Mouse (Mus musculus): ENCODE measurements around the gene Gm8126. TPM values are rescaled to one million over a fixed set of nuclear protein-coding genes. Genes with fewer than 3 reads are reported as not detected.
"Not testable (repeated sequence)": the region's sequence is repeated elsewhere in the genome, so short reads cannot be mapped to it uniquely, and the experiment has no call there.

Gene Gm8126
- not detected in 2 replicates for polyA plus RNA-seq (2014; fragmentation: Nextera tagmentation; extraction: Ambion mirVana)

GRCm38 (mm10) chr14:43258349-43258748 lies at the start of gene Gm8126:
Gene Gm8126, plus strand, starts transcription at chr14:43258649.
- WGBS: 84% methylated on average over 3 of the region's 4 CpGs
- H3K9ac ChIP-seq (ENCODE audit: low read length); H3K4me1 ChIP-seq (ENCODE audit: control insufficient read depth in 2 of 2, insufficient read depth in 2 of 2, low read length in 2 of 2); H3K4me2 ChIP-seq (ENCODE audit: low read length); H3K36me3 ChIP-seq (ENCODE audit: control insufficient read depth, insufficient read depth, low read length); H3K27ac ChIP-seq (replicated peaks in 1 of 2; ENCODE audit: control insufficient read depth in 1 of 2, insufficient read depth in 1 of 2, low read depth in 2 of 2, low read length in 2 of 2); ATAC-seq (ENCODE audit: insufficient number of reproducible peaks, insufficient read depth, low FRiP score, low read depth); H3K9me3 ChIP-seq (ENCODE audit: control insufficient read depth, low read length); H3K27me3 ChIP-seq (ENCODE audit: control insufficient read depth, insufficient read depth, low read length); H3K4me3 ChIP-seq (ENCODE audit: control insufficient read depth in 1 of 2, insufficient read depth in 1 of 2, low read depth in 1 of 2, low read length in 2 of 2): not testable (repeated sequence)

- H3K4me1 ChIP-seq (ENCODE audit: control insufficient read depth in 2 of 2, insufficient read depth in 2 of 2, low read length in 2 of 2); H3K27me3 ChIP-seq (ENCODE audit: control insufficient read depth, insufficient read depth, low read length); H3K27ac ChIP-seq (replicated peaks in 1 of 2; ENCODE audit: control insufficient read depth in 1 of 2, insufficient read depth in 1 of 2, low read depth in 2 of 2, low read length in 2 of 2); ATAC-seq (ENCODE audit: insufficient number of reproducible peaks, insufficient read depth, low FRiP score, low read depth); H3K4me3 ChIP-seq (ENCODE audit: control insufficient read depth in 1 of 2, insufficient read depth in 1 of 2, low read depth in 1 of 2, low read length in 2 of 2); H3K9me3 ChIP-seq (ENCODE audit: control insufficient read depth, low read length); H3K36me3 ChIP-seq (ENCODE audit: control insufficient read depth, insufficient read depth, low read length); H3K4me2 ChIP-seq (ENCODE audit: low read length); H3K9ac ChIP-seq (ENCODE audit: low read length): not testable (repeated sequence)
- WGBS: 77% methylated on average over 4 of the region's 4 CpGs
Observed at GRCm38 (mm10) chr14:43235204-43235603, 23.2 kb upstream of the Gm8126 start, which contains the start of gene Gm8122. Gene Gm8122, minus strand, starts transcription at chr14:43235304.

GRCm38 (mm10) chr14:43237769-43238168 lies 20.7 kb upstream of the Gm8126 start:
- H3K9me3 ChIP-seq (ENCODE audit: control insufficient read depth, low read length); H3K9ac ChIP-seq (ENCODE audit: low read length); H3K4me1 ChIP-seq (ENCODE audit: control insufficient read depth in 2 of 2, insufficient read depth in 2 of 2, low read length in 2 of 2); ATAC-seq (ENCODE audit: insufficient number of reproducible peaks, insufficient read depth, low FRiP score, low read depth); H3K36me3 ChIP-seq (ENCODE audit: control insufficient read depth, insufficient read depth, low read length); H3K27ac ChIP-seq (replicated peaks in 1 of 2; ENCODE audit: control insufficient read depth in 1 of 2, insufficient read depth in 1 of 2, low read depth in 2 of 2, low read length in 2 of 2); H3K4me3 ChIP-seq (ENCODE audit: control insufficient read depth in 1 of 2, insufficient read depth in 1 of 2, low read depth in 1 of 2, low read length in 2 of 2); H3K4me2 ChIP-seq (ENCODE audit: low read length); H3K27me3 ChIP-seq (ENCODE audit: control insufficient read depth, insufficient read depth, low read length): not testable (repeated sequence)

- not testable (repeated sequence) for H3K4me2 ChIP-seq (ENCODE audit: low read length); H3K27me3 ChIP-seq (ENCODE audit: control insufficient read depth, insufficient read depth, low read length); H3K4me1 ChIP-seq (ENCODE audit: control insufficient read depth in 2 of 2, insufficient read depth in 2 of 2, low read length in 2 of 2); H3K36me3 ChIP-seq (ENCODE audit: control insufficient read depth, insufficient read depth, low read length); ATAC-seq (ENCODE audit: insufficient number of reproducible peaks, insufficient read depth, low FRiP score, low read depth); H3K9me3 ChIP-seq (ENCODE audit: control insufficient read depth, low read length); H3K9ac ChIP-seq (ENCODE audit: low read length); H3K27ac ChIP-seq (replicated peaks in 1 of 2; ENCODE audit: control insufficient read depth in 1 of 2, insufficient read depth in 1 of 2, low read depth in 2 of 2, low read length in 2 of 2); H3K4me3 ChIP-seq (ENCODE audit: control insufficient read depth in 1 of 2, insufficient read depth in 1 of 2, low read depth in 1 of 2, low read length in 2 of 2)
- WGBS: 14% methylated on average over 10 of the region's 12 CpGs
Observed at GRCm38 (mm10) chr14:43249611-43250170, 8.8 kb upstream of the Gm8126 start.

GRCm38 (mm10) chr14:43250549-43251253 lies 7.7 kb upstream of the Gm8126 start:
- H3K4me2 ChIP-seq (ENCODE audit: low read length); H3K4me3 ChIP-seq (ENCODE audit: control insufficient read depth in 1 of 2, insufficient read depth in 1 of 2, low read depth in 1 of 2, low read length in 2 of 2); H3K36me3 ChIP-seq (ENCODE audit: control insufficient read depth, insufficient read depth, low read length); H3K27me3 ChIP-seq (ENCODE audit: control insufficient read depth, insufficient read depth, low read length); H3K4me1 ChIP-seq (ENCODE audit: control insufficient read depth in 2 of 2, insufficient read depth in 2 of 2, low read length in 2 of 2); H3K9ac ChIP-seq (ENCODE audit: low read length); ATAC-seq (ENCODE audit: insufficient number of reproducible peaks, insufficient read depth, low FRiP score, low read depth); H3K9me3 ChIP-seq (ENCODE audit: control insufficient read depth, low read length); H3K27ac ChIP-seq (replicated peaks in 1 of 2; ENCODE audit: control insufficient read depth in 1 of 2, insufficient read depth in 1 of 2, low read depth in 2 of 2, low read length in 2 of 2): not testable (repeated sequence)
- 24% methylated on average over 5 of the region's 6 CpGs for WGBS

- H3K27ac ChIP-seq (replicated peaks in 1 of 2; ENCODE audit: control insufficient read depth in 1 of 2, insufficient read depth in 1 of 2, low read depth in 2 of 2, low read length in 2 of 2); H3K4me2 ChIP-seq (ENCODE audit: low read length); H3K9me3 ChIP-seq (ENCODE audit: control insufficient read depth, low read length); H3K9ac ChIP-seq (ENCODE audit: low read length); H3K27me3 ChIP-seq (ENCODE audit: control insufficient read depth, insufficient read depth, low read length); H3K4me3 ChIP-seq (ENCODE audit: control insufficient read depth in 1 of 2, insufficient read depth in 1 of 2, low read depth in 1 of 2, low read length in 2 of 2); ATAC-seq (ENCODE audit: insufficient number of reproducible peaks, insufficient read depth, low FRiP score, low read depth); H3K36me3 ChIP-seq (ENCODE audit: control insufficient read depth, insufficient read depth, low read length); H3K4me1 ChIP-seq (ENCODE audit: control insufficient read depth in 2 of 2, insufficient read depth in 2 of 2, low read length in 2 of 2): not testable (repeated sequence)
- 70% methylated on average over 1 of the region's 1 CpGs for WGBS
Observed at GRCm38 (mm10) chr14:43256511-43256910, 1.9 kb upstream of the Gm8126 start.

- not testable (repeated sequence) for H3K27ac ChIP-seq (replicated peaks in 1 of 2; ENCODE audit: control insufficient read depth in 1 of 2, insufficient read depth in 1 of 2, low read depth in 2 of 2, low read length in 2 of 2); H3K4me1 ChIP-seq (ENCODE audit: control insufficient read depth in 2 of 2, insufficient read depth in 2 of 2, low read length in 2 of 2); H3K27me3 ChIP-seq (ENCODE audit: control insufficient read depth, insufficient read depth, low read length); ATAC-seq (ENCODE audit: insufficient number of reproducible peaks, insufficient read depth, low FRiP score, low read depth); H3K9me3 ChIP-seq (ENCODE audit: control insufficient read depth, low read length); H3K4me3 ChIP-seq (ENCODE audit: control insufficient read depth in 1 of 2, insufficient read depth in 1 of 2, low read depth in 1 of 2, low read length in 2 of 2); H3K36me3 ChIP-seq (ENCODE audit: control insufficient read depth, insufficient read depth, low read length); H3K4me2 ChIP-seq (ENCODE audit: low read length); H3K9ac ChIP-seq (ENCODE audit: low read length)
- 82% methylated on average over 3 of the region's 3 CpGs for WGBS
Observed at GRCm38 (mm10) chr14:43263421-43263820, 5.0 kb downstream of the Gm8126 start.
